Mouse (Mus musculus): Measurements from ENCODE around the gene Bmp6. TPM values are rescaled to one million over a fixed set of nuclear protein-coding genes. Genes with fewer than 3 reads are reported as not detected.

The Bmp6 gene
- polyA plus RNA-seq, 1 experiment from 2014 or later: 0.63 TPM

- H3K4me2 ChIP-seq (ENCODE audit: low read depth, low read length): no peak overlapping the region
- no peak overlapping the region for H3K9ac ChIP-seq (replicated peaks; ENCODE audit: low read length)
- H3K4me3 ChIP-seq (ENCODE audit: low read depth, low read length): no peak overlapping the region
- no peaks in the 10 kb centered on the region for H3K36me3 ChIP-seq (replicated peaks; ENCODE audit: control insufficient read depth, insufficient read depth, low read depth, low read length)
- 75% methylated on average over 10 of the region's 10 CpGs for WGBS
- no peak for DNase-seq (ENCODE audit: low spot score)
- H3K4me1 ChIP-seq (ENCODE audit: control insufficient read depth, insufficient read depth, low read length): no peaks in the 10 kb centered on the region
- no peaks in the 10 kb centered on the region for H3K9me3 ChIP-seq (replicated peaks; ENCODE audit: control insufficient read depth, low read length)
- no peaks in the 10 kb centered on the region for H3K27me3 ChIP-seq (ENCODE audit: control insufficient read depth, insufficient read depth, low read length)
- H3K27ac ChIP-seq (replicated peaks; ENCODE audit: low read depth, low read length): no peak overlapping the region
- ATAC-seq (replicated peaks; ENCODE audit: insufficient number of reproducible peaks, low FRiP score, low TSS enrichment, low read depth): no peak
These were observed 20.5 kb upstream of the Bmp6 start for GRCm38 (mm10) chr13:38324452-38324851.

- Histone ChIP-seq H3K36me3 (replicated peaks; ENCODE audit: control insufficient read depth, insufficient read depth, low read depth, low read length) (no peaks in the 10 kb centered on the region), H3K4me3 (ENCODE audit: low read depth, low read length) (no peak overlapping the region)
- 56% methylated on average over 2 of the region's 2 CpGs for WGBS
These were observed 17.5 kb upstream of the Bmp6 start for GRCm38 (mm10) chr13:38327377-38327776.

GRCm38 (mm10) chr13:38333496-38333895, 11.4 kb upstream of the Bmp6 start:
- Histone ChIP-seq H3K4me3 (ENCODE audit: low read depth, low read length) (no peak overlapping the region), H3K9me3 (replicated peaks; ENCODE audit: control insufficient read depth, low read length) (no peaks in the 10 kb centered on the region), H3K9ac (replicated peaks; ENCODE audit: low read length) (no peak overlapping the region), H3K36me3 (replicated peaks; ENCODE audit: control insufficient read depth, insufficient read depth, low read depth, low read length) (no peaks in the 10 kb centered on the region), H3K4me2 (ENCODE audit: low read depth, low read length) (no peak overlapping the region), H3K27me3 (ENCODE audit: control insufficient read depth, insufficient read depth, low read length) (no peaks in the 10 kb centered on the region), H3K4me1 (ENCODE audit: control insufficient read depth, insufficient read depth, low read length) (no peaks in the 10 kb centered on the region), H3K27ac (replicated peaks; ENCODE audit: low read depth, low read length) (no peak overlapping the region)
- DNase-seq (ENCODE audit: low spot score) (no peak), ATAC-seq (replicated peaks; ENCODE audit: insufficient number of reproducible peaks, low FRiP score, low TSS enrichment, low read depth) (no peak)
- WGBS: 88% methylated on average over 5 of the region's 5 CpGs

More at GRCm38 (mm10) chr13:38327377-38327776, 17.5 kb upstream of the Bmp6 start:
- Histone ChIP-seq H3K4me2 (ENCODE audit: low read depth, low read length) (no peak overlapping the region), H3K9me3 (replicated peaks; ENCODE audit: control insufficient read depth, low read length) (no peaks in the 10 kb centered on the region), H3K27ac (replicated peaks; ENCODE audit: low read depth, low read length) (no peak overlapping the region), H3K9ac (replicated peaks; ENCODE audit: low read length) (no peak overlapping the region), H3K4me1 (ENCODE audit: control insufficient read depth, insufficient read depth, low read length) (no peaks in the 10 kb centered on the region), H3K27me3 (ENCODE audit: control insufficient read depth, insufficient read depth, low read length) (no peaks in the 10 kb centered on the region)
- DNase-seq (ENCODE audit: low spot score) (no peak), ATAC-seq (replicated peaks; ENCODE audit: insufficient number of reproducible peaks, low FRiP score, low TSS enrichment, low read depth) (no peak)

- H3K9me3 ChIP-seq (replicated peaks; ENCODE audit: control insufficient read depth, low read length): no peaks in the 10 kb centered on the region
- H3K9ac ChIP-seq (replicated peaks; ENCODE audit: low read length): no peak overlapping the region
- H3K4me1 ChIP-seq (ENCODE audit: control insufficient read depth, insufficient read depth, low read length): peaks cover 14% of the 10 kb centered on the region
- H3K36me3 ChIP-seq (replicated peaks; ENCODE audit: control insufficient read depth, insufficient read depth, low read depth, low read length): no peaks in the 10 kb centered on the region
- 25% methylated on average over 7 of the region's 7 CpGs for WGBS
- H3K27ac ChIP-seq (replicated peaks; ENCODE audit: low read depth, low read length): no peak overlapping the region
- peak; percentile 81 for DNase-seq (ENCODE audit: low spot score)
- ATAC-seq (replicated peaks; ENCODE audit: insufficient number of reproducible peaks, low FRiP score, low TSS enrichment, low read depth): no peak
- H3K27me3 ChIP-seq (ENCODE audit: control insufficient read depth, insufficient read depth, low read length): peaks cover 33% of the 10 kb centered on the region
- no peak overlapping the region for H3K4me3 ChIP-seq (ENCODE audit: low read depth, low read length)
- no peak overlapping the region for H3K4me2 ChIP-seq (ENCODE audit: low read depth, low read length)
These were observed 2.3 kb upstream of the Bmp6 start for GRCm38 (mm10) chr13:38342598-38342997.

- Histone ChIP-seq H3K27me3 (ENCODE audit: control insufficient read depth, insufficient read depth, low read length) (peaks cover 37% of the 10 kb centered on the region), H3K4me3 (ENCODE audit: low read depth, low read length) (no peak overlapping the region), H3K4me1 (ENCODE audit: control insufficient read depth, insufficient read depth, low read length) (peaks cover 14% of the 10 kb centered on the region), H3K27ac (replicated peaks; ENCODE audit: low read depth, low read length) (no peak overlapping the region), H3K4me2 (ENCODE audit: low read depth, low read length) (no peak overlapping the region), H3K9ac (replicated peaks; ENCODE audit: low read length) (no peak overlapping the region), H3K9me3 (replicated peaks; ENCODE audit: control insufficient read depth, low read length) (no peaks in the 10 kb centered on the region), H3K36me3 (replicated peaks; ENCODE audit: control insufficient read depth, insufficient read depth, low read depth, low read length) (no peaks in the 10 kb centered on the region)
- no peak for ATAC-seq (replicated peaks; ENCODE audit: insufficient number of reproducible peaks, low FRiP score, low TSS enrichment, low read depth)
- no peak for DNase-seq (ENCODE audit: low spot score)
- WGBS: 74% methylated on average over 2 of the region's 2 CpGs
These were observed 1.7 kb upstream of the Bmp6 start for GRCm38 (mm10) chr13:38343202-38343601.

GRCm38 (mm10) chr13:38345431-38345820, 519 bp downstream of the Bmp6 start:
- Histone ChIP-seq H3K9me3 (replicated peaks; ENCODE audit: control insufficient read depth, low read length) (no peaks in the 10 kb centered on the region), H3K9ac (replicated peaks; ENCODE audit: low read length) (peak overlapping the region; percentile 25; the same call in 1 of the 2 replicates), H3K27ac (replicated peaks; ENCODE audit: low read depth, low read length) (no peak overlapping the region), H3K4me3 (ENCODE audit: low read depth, low read length) (peak overlapping the region; percentile 40), H3K27me3 (ENCODE audit: control insufficient read depth, insufficient read depth, low read length) (peaks cover 37% of the 10 kb centered on the region), H3K4me1 (ENCODE audit: control insufficient read depth, insufficient read depth, low read length) (peaks cover 14% of the 10 kb centered on the region), H3K36me3 (replicated peaks; ENCODE audit: control insufficient read depth, insufficient read depth, low read depth, low read length) (no peaks in the 10 kb centered on the region), H3K4me2 (ENCODE audit: low read depth, low read length) (peak overlapping the region; percentile 78)
- no peak for DNase-seq (ENCODE audit: low spot score)
- no peak for ATAC-seq (replicated peaks; ENCODE audit: insufficient number of reproducible peaks, low FRiP score, low TSS enrichment, low read depth)
- 2% methylated on average over 31 of the region's 32 CpGs for WGBS

GRCm38 (mm10) chr13:38346096-38346915, 1.4 kb downstream of the Bmp6 start:
- no peaks in the 10 kb centered on the region for H3K9me3 ChIP-seq (replicated peaks; ENCODE audit: control insufficient read depth, low read length)
- DNase-seq (ENCODE audit: low spot score): no peak
- H3K4me1 ChIP-seq (ENCODE audit: control insufficient read depth, insufficient read depth, low read length): peaks cover 14% of the 10 kb centered on the region
- H3K9ac ChIP-seq (replicated peaks; ENCODE audit: low read length): peak overlapping the region; percentile 25
- H3K27me3 ChIP-seq (ENCODE audit: control insufficient read depth, insufficient read depth, low read length): peaks cover 37% of the 10 kb centered on the region
- peak overlapping the region; percentile 78 for H3K4me2 ChIP-seq (ENCODE audit: low read depth, low read length)
- no peak overlapping the region for H3K27ac ChIP-seq (replicated peaks; ENCODE audit: low read depth, low read length)
- no peaks in the 10 kb centered on the region for H3K36me3 ChIP-seq (replicated peaks; ENCODE audit: control insufficient read depth, insufficient read depth, low read depth, low read length)
- 1% methylated on average over 58 of the region's 63 CpGs for WGBS
- ATAC-seq (replicated peaks; ENCODE audit: insufficient number of reproducible peaks, low FRiP score, low TSS enrichment, low read depth): peak; percentile 20
- H3K4me3 ChIP-seq (ENCODE audit: low read depth, low read length): peak overlapping the region; percentile 40

- no peak for ATAC-seq (replicated peaks; ENCODE audit: insufficient number of reproducible peaks, low FRiP score, low TSS enrichment, low read depth)
- Histone ChIP-seq H3K4me1 (ENCODE audit: control insufficient read depth, insufficient read depth, low read length) (peaks cover 15% of the 10 kb centered on the region), H3K9me3 (replicated peaks; ENCODE audit: control insufficient read depth, low read length) (no peaks in the 10 kb centered on the region), H3K4me3 (ENCODE audit: low read depth, low read length) (peak overlapping the region; percentile 40; the same call in 1 of the 2 replicates), H3K4me2 (ENCODE audit: low read depth, low read length) (peak overlapping the region; percentile 78), H3K27ac (replicated peaks; ENCODE audit: low read depth, low read length) (no peak overlapping the region), H3K36me3 (replicated peaks; ENCODE audit: control insufficient read depth, insufficient read depth, low read depth, low read length) (no peaks in the 10 kb centered on the region), H3K27me3 (ENCODE audit: control insufficient read depth, insufficient read depth, low read length) (peaks cover 37% of the 10 kb centered on the region), H3K9ac (replicated peaks; ENCODE audit: low read length) (no peak overlapping the region)
- no peak for DNase-seq (ENCODE audit: low spot score)
- WGBS: 7% methylated on average over 19 of the region's 19 CpGs
These were observed 2.3 kb downstream of the Bmp6 start for GRCm38 (mm10) chr13:38347021-38347774.
